Mouse (Mus musculus) urinary bladder, postnatal 0 days (tissue): ENCODE results near the gene Scgb2b12. TPM values are rescaled to one million over a fixed set of nuclear protein-coding genes. Genes with fewer than 3 reads are reported as not detected.

ENCODE experiments used
- polyA plus RNA-seq: library from polyadenylated mRNA; unstranded; fragments of >200 nt; fragmentation: Nextera tagmentation; extraction: Ambion mirVana; gene quantifications from 2 replicates; pipeline ENCODE4 v1.2.1, GENCODE M21; 2015

Gene Scgb2b12
- not detected in 2 replicates for polyA plus RNA-seq

DNA sequence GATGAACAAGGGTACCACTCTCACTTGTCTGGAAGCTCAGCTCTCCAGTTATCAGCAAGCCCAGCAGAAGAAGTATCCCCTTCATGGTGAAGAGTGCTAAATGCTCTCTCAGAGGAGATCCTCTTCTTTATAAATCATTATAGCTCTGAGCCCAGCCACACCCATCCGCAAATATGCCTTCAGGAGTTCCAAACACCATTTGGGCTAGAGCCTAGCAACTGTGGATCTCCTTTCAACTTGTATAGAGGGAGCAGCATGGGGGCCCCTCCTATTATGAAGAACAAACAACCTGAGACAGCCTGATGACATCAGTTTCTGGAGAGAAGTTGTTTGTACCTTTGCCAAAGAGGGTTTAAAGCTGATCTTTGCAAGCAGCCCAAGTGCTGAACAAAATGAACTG, at the start of gene Scgb2b12:
Gene Scgb2b12 (minus strand): TSS at position 101 of the 400 bp plus-strand sequence.

DNA sequence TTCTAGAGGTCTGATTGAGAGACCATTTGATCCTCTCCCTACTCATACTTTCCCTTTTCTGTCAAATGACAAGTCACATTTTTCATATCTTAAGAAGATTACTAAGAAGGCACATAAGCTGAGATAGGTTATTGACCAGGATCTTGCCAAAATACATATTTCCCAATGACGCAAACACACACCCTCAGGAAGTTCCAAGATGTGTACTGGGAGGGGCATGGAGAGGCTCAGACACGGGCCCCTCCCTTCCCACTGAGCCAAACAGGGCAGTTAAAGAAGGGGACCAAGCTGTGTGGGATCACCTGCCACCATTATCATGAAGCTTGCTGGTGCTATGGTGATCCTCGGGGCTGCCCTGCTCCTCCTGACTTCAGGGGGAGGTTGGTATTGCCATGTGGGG, 6.8 kb upstream of the Scgb2b12 start, which contains the start of gene Scgb1b12:
Gene Scgb1b12 (plus strand): TSS at position 301 of the 400 bp plus-strand sequence.

Other genes starting within 250 kb of the Scgb2b12 start
- not detected in 2 replicates for gene Scgb1b10, start 226.4 kb downstream of the Scgb2b12 start, polyA plus RNA-seq
- not detected in 2 replicates for gene Scgb2b11, start 116.1 kb downstream of the Scgb2b12 start, polyA plus RNA-seq
- not detected in 2 replicates for gene Scgb1b11, start 104.4 kb downstream of the Scgb2b12 start, polyA plus RNA-seq
- gene Scgb1b12, start 6.9 kb upstream of the Scgb2b12 start, polyA plus RNA-seq: not detected in 2 replicates
- not detected in 2 replicates for gene Scgb1b29, start 114.3 kb upstream of the Scgb2b12 start, polyA plus RNA-seq